Mouse (Mus musculus) limb, embryonic 13.5 days (tissue): Measurements from ENCODE around the gene Tmed4. TPM values are rescaled to one million over a fixed set of nuclear protein-coding genes. Genes with fewer than 3 reads are reported as not detected.

Source experiments
- ATAC-seq: fragments of 200-750 bp; cut with Nextera tagmentation; 2 replicates; pipeline ENCODE4 v1.8.0; 2017; ENCODE audit warnings: low read depth, moderate number of reproducible peaks, moderate TSS enrichment; ENCODE audit not compliant: low FRiP score
- H3K27ac ChIP-seq: fragments of 300-500 bp; sonication (generic); 2 replicates; pipeline ENCODE4 v1.5.1; 2015; ENCODE audit warnings: inconsistent platforms, mild to moderate bottlenecking, moderate library complexity
- H3K27me3 ChIP-seq: fragments of 300-500 bp; sonication (generic); 2 replicates; pipeline ENCODE4 v1.6.1; 2015; ENCODE audit warnings: mild to moderate bottlenecking, inconsistent platforms
- H3K36me3 ChIP-seq: fragments of 300-500 bp; sonication (generic); 2 replicates; pipeline ENCODE4 v1.6.1; 2015; ENCODE audit warnings: inconsistent platforms, mild to moderate bottlenecking, moderate library complexity
- H3K4me1 ChIP-seq: fragments of 300-500 bp; sonication (generic); 2 replicates; pipeline ENCODE4 v1.6.1; 2015; ENCODE audit warnings: inconsistent platforms
- H3K4me2 ChIP-seq: fragments of 300-500 bp; sonication (generic); replicated peaks from 2 replicates; pipeline ENCODE4 v1.6.1; 2015; ENCODE audit warnings: inconsistent platforms, mild to moderate bottlenecking, moderate library complexity
- H3K4me3 ChIP-seq: fragments of 300-500 bp; sonication (generic); 2 replicates; pipeline ENCODE4 v1.5.1; 2015; ENCODE audit warnings: moderate library complexity, mild to moderate bottlenecking, inconsistent platforms
- H3K9ac ChIP-seq: fragments of 300-500 bp; sonication (generic); 2 replicates; pipeline ENCODE4 v1.6.1; 2015; ENCODE audit warnings: mild to moderate bottlenecking, inconsistent platforms
- H3K9me3 ChIP-seq: fragments of 300-500 bp; sonication (generic); 2 replicates; pipeline ENCODE4 v1.6.1; 2016; ENCODE audit warnings: inconsistent platforms
- WGBS: fragments of 180-500 bp; shearing (Covaris S2); methylation state at CpG from one replicate; pipeline ENCODE4 v1.1.7; 2015; 5-methylcytosine and 5-hydroxymethylcytosine counted together
- polyA plus RNA-seq: library from polyadenylated mRNA; unstranded; fragments of >200 nt; fragmentation: Nextera tagmentation; extraction: Ambion mirVana; gene quantifications from 2 replicates; pipeline ENCODE4 v1.2.1, GENCODE M21; 2015

Gene Tmed4
- polyA plus RNA-seq, 1 experiment from 2014 or later = 113 TPM

DNA sequence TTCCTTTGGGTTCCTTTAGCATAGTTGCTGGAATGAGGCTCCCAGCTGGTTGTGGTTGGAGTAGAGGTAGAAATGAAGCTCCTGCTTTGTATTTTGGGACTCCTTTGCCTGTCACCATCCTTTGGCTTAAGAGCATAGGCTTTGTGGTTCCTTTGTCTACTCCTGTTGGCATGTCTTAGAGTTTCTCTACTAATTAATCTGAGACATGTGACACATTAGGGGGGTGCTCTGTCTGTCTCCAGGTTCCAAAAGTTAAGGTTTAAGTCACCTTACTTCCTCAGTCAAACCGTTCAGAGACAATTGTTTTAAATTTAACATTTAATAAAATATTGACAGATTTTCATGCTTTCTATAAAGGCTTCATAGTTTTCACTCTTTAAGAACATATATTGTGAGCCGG lies 18.9 kb upstream of the Tmed4 start:
- Histone ChIP-seq H3K9ac (no peak overlapping the region), H3K4me3 (no peak overlapping the region), H3K36me3 (peaks cover 18% of the 10 kb centered on the region), H3K9me3 (no peaks in the 10 kb centered on the region), H3K27ac (no peak overlapping the region), H3K4me2 (no peak overlapping the region), H3K4me1 (peaks cover 12% of the 10 kb centered on the region), H3K27me3 (no peaks in the 10 kb centered on the region)
- ATAC-seq = no peak
- 93% methylated on average over 2 of the region's 2 CpGs for WGBS

DNA sequence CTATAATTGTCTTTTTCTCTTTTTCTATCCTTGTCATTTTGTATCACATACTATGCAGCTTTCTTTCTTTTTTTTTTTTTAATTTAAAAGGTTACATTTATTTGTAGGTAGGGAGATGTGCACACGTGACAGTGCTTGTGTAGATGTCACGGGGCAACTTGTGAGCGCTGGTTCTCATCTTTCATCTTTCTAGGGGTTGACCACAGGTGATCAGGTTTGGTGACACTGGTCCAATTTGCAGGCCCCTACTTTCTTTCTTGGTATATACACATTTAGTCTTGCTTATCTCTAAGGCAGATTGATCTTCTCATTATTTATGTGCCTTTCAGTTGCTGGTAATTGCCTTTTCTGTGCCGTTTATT lies 18.3 kb upstream of the Tmed4 start:
- Histone ChIP-seq H3K27me3 (no peaks in the 10 kb centered on the region), H3K4me3 (peak overlapping the region; percentile 76), H3K4me1 (peaks cover 12% of the 10 kb centered on the region), H3K9me3 (no peaks in the 10 kb centered on the region), H3K36me3 (peaks cover 12% of the 10 kb centered on the region), H3K27ac (no peak overlapping the region), H3K4me2 (peak overlapping the region; percentile 75), H3K9ac (no peak overlapping the region)
- WGBS = 91% methylated on average over 4 of the region's 4 CpGs
- ATAC-seq = no peak

DNA sequence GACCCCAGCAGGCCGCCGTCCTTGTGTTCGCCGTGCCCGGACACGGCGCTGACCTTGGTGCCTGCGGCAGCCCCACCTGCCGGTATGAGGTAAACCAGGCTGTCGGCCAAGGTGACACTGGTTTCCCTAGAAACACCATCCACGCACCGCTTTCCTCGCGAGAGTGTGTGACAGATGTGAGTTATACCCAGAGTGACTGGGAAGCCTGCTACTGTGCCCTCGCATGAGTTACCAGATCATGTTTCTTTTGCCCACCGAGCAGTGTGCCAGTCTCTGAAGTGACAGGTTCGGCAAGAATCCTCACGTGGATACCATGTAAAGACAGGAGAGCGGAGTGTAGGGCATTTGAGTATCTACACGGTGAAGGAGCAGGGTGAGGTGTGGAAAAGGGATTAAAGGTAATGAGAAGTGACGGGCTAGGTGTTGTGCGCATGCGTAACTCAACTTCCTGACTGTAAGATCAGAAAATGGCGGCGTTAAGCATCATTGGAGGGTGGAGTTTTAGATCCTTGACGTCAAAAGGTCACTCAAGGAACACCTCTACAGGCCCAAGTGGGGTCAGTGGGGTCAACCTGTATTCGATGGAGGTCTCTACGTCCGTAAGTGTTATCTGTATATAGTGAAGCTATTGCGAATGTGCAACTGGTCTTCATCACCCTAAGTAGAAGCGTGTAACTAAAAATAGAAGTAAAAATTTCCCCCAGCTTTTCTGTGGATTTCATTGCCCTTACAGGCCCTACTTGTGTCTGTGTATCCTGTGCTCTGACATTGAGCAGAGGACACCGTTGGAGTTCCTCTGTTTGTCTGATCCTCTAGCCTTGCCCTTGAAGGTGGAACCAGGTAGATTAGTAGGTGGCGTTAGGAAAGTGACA lies 17.7 kb upstream of the Tmed4 start:
- Histone ChIP-seq H3K4me2 (peak overlapping the region; percentile 75), H3K9me3 (no peaks in the 10 kb centered on the region), H3K27me3 (no peaks in the 10 kb centered on the region), H3K9ac (peak overlapping the region; percentile 74), H3K4me3 (peak overlapping the region; percentile 76), H3K4me1 (peaks cover 12% of the 10 kb centered on the region), H3K27ac (peak overlapping the region; percentile 73; the same call in 1 of the 2 replicates), H3K36me3 (peaks cover 6% of the 10 kb centered on the region)
- 17% methylated on average over 33 of the region's 33 CpGs for WGBS
- peak; percentile 62 for ATAC-seq

- Histone ChIP-seq H3K9me3 (no peaks in the 10 kb centered on the region), H3K4me3 (peak within 1 kb of the TSS; percentile 76), H3K36me3 (no peaks in the 10 kb centered on the region), H3K4me1 (peaks cover 12% of the 10 kb centered on the region), H3K4me2 (peak within 1 kb of the TSS; percentile 75), H3K9ac (peak within 1 kb of the TSS; percentile 74), H3K27me3 (no peaks in the 10 kb centered on the region), H3K27ac (peak within 1 kb of the TSS; percentile 79)
- ATAC-seq = peak; percentile 99
- under 1% methylated on average over 70 of the region's 77 CpGs for WGBS
Measured at GRCm38 (mm10) chr11:6291401-6292115, 16.9 kb upstream of the Tmed4 start, which contains the start of gene Ogdh. Ogdh (plus strand) TSS chr11:6291633.

- H3K4me3 ChIP-seq = peak overlapping the region; percentile 76
Measured at GRCm38 (mm10) chr11:6290883-6291282, 16.2 kb upstream of the Tmed4 start.

DNA sequence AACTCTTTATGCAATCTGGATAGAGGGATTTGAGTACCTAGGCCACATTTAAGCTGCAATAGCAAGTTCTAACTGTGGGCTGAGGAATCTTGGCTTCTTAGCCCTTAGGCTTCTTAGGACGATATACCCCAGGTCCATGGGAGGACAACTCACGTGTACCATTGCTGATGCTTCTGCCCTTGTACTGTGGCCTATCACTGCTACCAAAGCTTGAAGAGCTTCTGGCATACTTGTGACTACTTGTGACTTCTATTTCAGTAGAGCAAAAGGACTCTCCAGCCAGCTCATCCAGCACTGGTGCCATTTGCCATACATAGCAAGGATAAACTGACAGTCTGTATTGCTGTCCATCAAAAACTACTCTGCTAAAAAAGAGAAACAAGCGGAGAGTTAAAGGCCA lies 15.5 kb upstream of the Tmed4 start:
- no peak for ATAC-seq
- no peaks in the 10 kb centered on the region for H3K36me3 ChIP-seq
- no peak overlapping the region for H3K4me2 ChIP-seq
- H3K27ac ChIP-seq = no peak overlapping the region
- H3K9ac ChIP-seq = no peak overlapping the region
- no peaks in the 10 kb centered on the region for H3K9me3 ChIP-seq
- H3K4me3 ChIP-seq = no peak overlapping the region
- WGBS = 89% methylated on average over 3 of the region's 3 CpGs
- peaks cover 3% of the 10 kb centered on the region; the same call in 1 of the 2 replicates for H3K27me3 ChIP-seq
- peaks cover 12% of the 10 kb centered on the region for H3K4me1 ChIP-seq

More at GRCm38 (mm10) chr11:6290883-6291282, 16.2 kb upstream of the Tmed4 start:
- 23% methylated on average over 3 of the region's 3 CpGs for WGBS
- Histone ChIP-seq H3K36me3 (no peaks in the 10 kb centered on the region), H3K4me2 (peak overlapping the region; percentile 75), H3K9ac (peak overlapping the region; percentile 74), H3K27me3 (peaks cover 1% of the 10 kb centered on the region; the same call in 1 of the 2 replicates), H3K27ac (no peak overlapping the region; the same call in 1 of the 2 replicates), H3K9me3 (no peaks in the 10 kb centered on the region), H3K4me1 (peaks cover 12% of the 10 kb centered on the region)
- ATAC-seq = no peak

GRCm38 (mm10) chr11:6282940-6283339 lies 8.3 kb upstream of the Tmed4 start:
- Histone ChIP-seq H3K4me2 (no peak overlapping the region), H3K9ac (no peak overlapping the region), H3K4me3 (no peak overlapping the region), H3K27ac (no peak overlapping the region), H3K9me3 (peaks cover 8% of the 10 kb centered on the region), H3K36me3 (no peaks in the 10 kb centered on the region), H3K4me1 (no peaks in the 10 kb centered on the region), H3K27me3 (peaks cover 3% of the 10 kb centered on the region; the same call in 1 of the 2 replicates)
- 90% methylated on average over 3 of the region's 3 CpGs for WGBS
- no peak for ATAC-seq

DNA sequence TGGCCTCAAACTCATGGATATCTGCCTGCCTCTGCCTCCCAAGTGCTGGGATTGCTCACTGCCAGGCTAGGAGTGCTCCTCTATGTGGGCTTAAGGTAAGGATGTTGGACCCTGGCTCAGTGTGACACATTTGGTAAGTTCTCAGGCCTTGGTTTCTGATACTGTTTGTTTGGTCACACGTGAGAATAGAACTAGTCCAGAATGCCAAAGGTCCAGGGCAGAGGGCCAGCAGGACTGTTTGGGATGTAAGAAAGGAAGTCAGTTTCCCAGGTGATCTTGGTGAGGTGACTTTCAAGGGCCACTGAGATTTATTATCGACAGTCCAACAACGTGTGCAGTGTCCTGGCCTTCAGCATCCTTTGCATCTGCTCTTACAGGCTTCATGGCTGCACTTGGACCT lies 1.8 kb upstream of the Tmed4 start:
- Histone ChIP-seq H3K4me3 (no peak overlapping the region), H3K4me1 (peaks cover 19% of the 10 kb centered on the region), H3K4me2 (no peak overlapping the region), H3K27me3 (no peaks in the 10 kb centered on the region), H3K9ac (0 out of 2 replicates have a peak overlapping the region, but pooled peaks have one; percentile 19), H3K27ac (no peak overlapping the region), H3K36me3 (peaks cover 16% of the 10 kb centered on the region), H3K9me3 (peaks cover 8% of the 10 kb centered on the region)
- no peak for ATAC-seq
- 67% methylated on average over 3 of the region's 3 CpGs for WGBS

DNA sequence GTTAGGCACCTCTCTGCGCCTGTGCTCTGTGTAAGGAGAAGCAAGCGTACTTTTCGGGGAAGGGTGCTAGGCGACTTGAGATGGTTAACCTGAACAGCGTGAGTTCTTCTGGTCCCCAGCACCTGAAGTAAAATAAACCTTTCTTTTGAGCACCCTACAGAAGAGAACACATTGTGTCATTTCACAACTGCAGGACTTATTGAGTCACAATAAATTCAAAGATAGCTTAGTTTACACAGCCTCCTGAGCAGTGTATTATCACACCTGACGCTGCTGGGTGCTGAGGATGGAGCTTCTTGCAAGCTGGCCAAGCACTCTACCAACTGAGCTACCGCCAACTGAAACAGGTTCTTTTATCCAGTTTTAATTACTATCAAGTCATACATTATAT lies 419 bp upstream of the Tmed4 start:
- H3K4me3 ChIP-seq = peak overlapping the region; percentile 98
- H3K27ac ChIP-seq = no peak overlapping the region; the same call in 1 of the 2 replicates
- H3K36me3 ChIP-seq = peaks cover 29% of the 10 kb centered on the region
- peak overlapping the region; percentile 67 for H3K9ac ChIP-seq
- no peak; the same call in 1 of the 2 replicates for ATAC-seq
- no peaks in the 10 kb centered on the region for H3K27me3 ChIP-seq
- H3K4me2 ChIP-seq = peak overlapping the region; percentile 92
- peaks cover 19% of the 10 kb centered on the region for H3K4me1 ChIP-seq
- H3K9me3 ChIP-seq = 0 out of 2 replicates have a peak, but pooled peaks cover under 1% of the 10 kb centered on the region
- 26% methylated on average over 7 of the region's 7 CpGs for WGBS

DNA sequence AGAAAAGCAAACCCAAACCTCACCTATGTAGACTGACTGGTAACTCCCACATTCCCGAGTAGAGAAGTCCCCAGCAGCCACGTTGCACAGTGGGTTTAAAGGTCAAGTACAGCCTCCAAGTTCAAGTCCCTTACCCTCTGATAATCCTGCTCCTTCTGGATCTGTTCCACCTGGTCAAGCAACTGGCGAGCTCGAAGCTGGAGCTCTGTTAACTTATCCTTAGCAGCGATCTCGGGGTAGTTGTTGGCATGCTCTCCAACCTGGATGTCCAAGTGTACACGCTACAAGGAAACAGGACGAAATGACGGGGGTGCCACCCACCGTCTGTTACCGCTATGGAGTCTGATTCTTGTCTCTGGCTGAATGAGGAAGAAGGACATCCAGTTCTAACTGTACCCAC lies 1.1 kb downstream of the Tmed4 start:
- Histone ChIP-seq H3K4me2 (peak overlapping the region; percentile 92), H3K9ac (peak overlapping the region; percentile 91), H3K4me1 (peaks cover 19% of the 10 kb centered on the region), H3K9me3 (no peaks in the 10 kb centered on the region), H3K36me3 (peaks cover 35% of the 10 kb centered on the region), H3K27ac (no peak overlapping the region), H3K27me3 (no peaks in the 10 kb centered on the region), H3K4me3 (peak overlapping the region; percentile 98)
- WGBS = 63% methylated on average over 11 of the region's 11 CpGs
- ATAC-seq = no peak

GRCm38 (mm10) chr11:6267320-6268254 lies 7.1 kb downstream of the Tmed4 start, which contains the start of gene Ddx56:
Ddx56 (minus strand) TSS chr11:6267772.
- peak within 1 kb of the TSS; percentile 95 for H3K27ac ChIP-seq
- H3K27me3 ChIP-seq = no peaks in the 10 kb centered on the region
- H3K4me1 ChIP-seq = peaks cover 13% of the 10 kb centered on the region
- H3K9ac ChIP-seq = peak within 1 kb of the TSS; percentile 93
- peak within 1 kb of the TSS; percentile 96 for H3K4me2 ChIP-seq
- H3K4me3 ChIP-seq = peak within 1 kb of the TSS; percentile 97
- no peaks in the 10 kb centered on the region for H3K9me3 ChIP-seq
- peaks cover 67% of the 10 kb centered on the region for H3K36me3 ChIP-seq
- ATAC-seq = peak; percentile 97
- WGBS = 3% methylated on average over 50 of the region's 50 CpGs
